In the genomic region with DNA sequence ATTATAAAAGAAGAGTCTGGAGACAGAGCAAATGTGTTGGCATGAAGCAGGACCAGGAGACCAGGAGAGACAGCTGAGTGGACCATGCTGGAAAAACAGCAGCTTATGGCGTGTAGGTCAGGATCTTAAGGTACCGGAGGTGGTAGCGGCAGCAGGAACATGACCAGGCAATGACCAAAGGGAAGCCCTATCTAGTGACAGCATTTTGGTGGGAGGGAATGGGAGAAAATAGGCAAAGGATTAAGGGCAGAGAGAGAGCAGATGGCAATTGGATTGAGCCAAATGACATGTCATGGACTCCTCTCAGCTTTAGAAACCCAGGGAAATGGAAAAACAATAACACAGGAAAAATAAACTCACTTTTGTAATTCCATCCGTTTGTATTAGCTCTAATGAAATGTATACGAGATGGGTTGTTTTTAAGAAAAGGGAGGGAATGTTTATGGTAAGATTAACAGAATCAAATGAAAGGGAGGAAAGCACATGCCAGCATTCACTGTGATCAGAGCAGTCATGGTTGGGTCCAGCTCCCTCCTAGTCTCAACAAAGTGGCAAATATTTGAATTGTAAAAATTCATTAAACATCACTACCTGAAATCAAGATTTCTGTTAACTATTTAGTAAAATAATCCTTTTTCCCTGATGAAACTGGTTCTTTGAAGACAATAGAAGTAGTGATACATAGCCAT, we compare ENCODE assay signal across 24 mouse cellular contexts. TPM values are rescaled to one million over a fixed set of nuclear protein-coding genes. Genes with fewer than 3 reads are reported as not detected.
DNase-seq lines count a peak whose midpoint lies in the region; ATAC-seq and TF ChIP-seq lines count a peak whose summit lies in the region.
"Had no signal": no experiment of that assay in that cellular context is flagged by ENCODE, and none has a peak within 500 bp of the region (broad histone marks: within the 10 kb centered on the region; RNA-seq: fewer than 3 reads in every experiment).

No protein-coding gene starts in this region.

- ATAC-seq in kidney, postnatal 0 days (replicated peaks; ENCODE audit: low FRiP score, low read depth): no peak; the same call in 1 of the 2 replicates
- ATAC-seq: forebrain, embryonic 13.5 days; hindbrain, embryonic 16.5 days; intestine, embryonic 15.5 days; midbrain, embryonic 13.5 days had no signal

- peak; percentile 55 for DNase-seq in kidney, postnatal 0 days (ENCODE audit: low spot score)
- no peak for DNase-seq in kidney, postnatal 14 days
- peak; percentile 74 for DNase-seq in cerebellum, adult 11-12 months
- DNase-seq in cerebellum, adult 8-10 months: peak; percentile 61
- peak; percentile 51 to 56 for DNase-seq in cerebellum, postnatal 25 days
- no peak for DNase-seq in left cerebral cortex, adult 9 months (ENCODE audit: low spot score in 2 of 2)
- no peak for DNase-seq in lung, adult 2 months
- DNase-seq: adrenal gland, postnatal 25 days; B cell, adult 2 months; gastrocnemius, postnatal 10 days; heart, postnatal 14 days; kidney, adult 8-10 months; liver, embryonic 13.5 days; lung, adult 18-20 months; lung, postnatal 10 days; thymus, postnatal 4 days had no signal

- no peaks in the 10 kb centered on the region for H3K9me3 ChIP-seq in kidney, postnatal 0 days (replicated peaks; ENCODE audit: low read length)
- H3K9me3 ChIP-seq: forebrain, embryonic 13.5 days; intestine, embryonic 15.5 days; limb, embryonic 10.5 days; limb, embryonic 15.5 days; liver, embryonic 13.5 days; midbrain, embryonic 13.5 days had no signal

- no peak overlapping the region for H3K4me3 ChIP-seq in kidney, postnatal 0 days (replicated peaks; ENCODE audit: low read depth, low read length)
- no peak overlapping the region for H3K4me3 ChIP-seq in lung, adult 2 months (replicated peaks; ENCODE audit: extremely low read depth, low read depth, low read length)
- H3K4me3 ChIP-seq: forebrain, embryonic 13.5 days; hindbrain, embryonic 10.5 days; intestine, embryonic 15.5 days; limb, embryonic 10.5 days; limb, embryonic 15.5 days; liver, embryonic 13.5 days; midbrain, embryonic 13.5 days had no signal

- H3K27me3 ChIP-seq in kidney, postnatal 0 days (ENCODE audit: insufficient read depth, low read length): no peaks in the 10 kb centered on the region
- H3K27me3 ChIP-seq: forebrain, embryonic 13.5 days; intestine, embryonic 15.5 days; limb, embryonic 15.5 days; liver, embryonic 13.5 days; midbrain, embryonic 13.5 days had no signal

- no peak overlapping the region for H3K4me2 ChIP-seq in kidney, postnatal 0 days (ENCODE audit: low read length)
- H3K4me2 ChIP-seq: forebrain, embryonic 13.5 days; intestine, embryonic 15.5 days; limb, embryonic 15.5 days; liver, embryonic 13.5 days; midbrain, embryonic 13.5 days had no signal

- H3K9ac ChIP-seq in kidney, postnatal 0 days (ENCODE audit: low read depth, low read length): no peak overlapping the region
- H3K9ac ChIP-seq: forebrain, embryonic 13.5 days; intestine, embryonic 15.5 days; limb, embryonic 15.5 days; liver, embryonic 13.5 days; midbrain, embryonic 13.5 days had no signal

- H3K36me3 ChIP-seq in kidney, postnatal 0 days (ENCODE audit: insufficient read depth, low read length): no peaks in the 10 kb centered on the region
- H3K36me3 ChIP-seq: hindbrain, embryonic 10.5 days; intestine, embryonic 15.5 days; limb, embryonic 10.5 days; limb, embryonic 15.5 days; liver, embryonic 13.5 days; midbrain, embryonic 13.5 days had no signal

- H3K27ac ChIP-seq in kidney, postnatal 0 days: no peak overlapping the region
- H3K27ac ChIP-seq: forebrain, embryonic 13.5 days; hindbrain, embryonic 10.5 days; intestine, embryonic 15.5 days; limb, embryonic 10.5 days; limb, embryonic 15.5 days; liver, embryonic 13.5 days; macrophage; midbrain, embryonic 13.5 days had no signal

- H3K4me1 ChIP-seq in kidney, postnatal 0 days (replicated peaks; ENCODE audit: insufficient read depth, low read length): no peaks in the 10 kb centered on the region
- H3K4me1 ChIP-seq in lung, adult 2 months (ENCODE audit: control insufficient read depth, insufficient read depth, low read length): no peaks in the 10 kb centered on the region
- H3K4me1 ChIP-seq: forebrain, embryonic 13.5 days; hindbrain, embryonic 10.5 days; intestine, embryonic 15.5 days; limb, embryonic 15.5 days; liver, embryonic 13.5 days; midbrain, embryonic 13.5 days had no signal

- no peak for TF ChIP-seq CTCF in kidney, postnatal 0 days (IDR thresholded peaks at IDR 0.05; ENCODE audit: low read depth)
- no peak for TF ChIP-seq CTCF in lung, adult 2 months (IDR thresholded peaks at IDR 0.05; ENCODE audit: insufficient read depth, low read length)

- 36% methylated on average over 5 of the region's 5 CpGs for WGBS in kidney, postnatal 0 days
- WGBS in lung, adult 2 months: 73% methylated on average over 5 of the region's 5 CpGs

- TF ChIP-seq POLR2A in lung, adult 2 months (IDR thresholded peaks at IDR 0.05; ENCODE audit: borderline replicate concordance, extremely low read depth, low read depth, low read length): no peak

RNA-seq across cellular contexts. Expression of gene Ogfrl1, which starts 48.3 kb away (rescaled TPM):
- polyA plus RNA-seq in kidney, postnatal 0 days (2015; fragmentation: Nextera tagmentation; extraction: Ambion mirVana): 18.9 and 27.6 TPM in 2 replicates
- 7.4 and 7.9 TPM in 2 replicates for polyA plus RNA-seq in lung, adult 2 months (2012; rRNA removed)

Comparison
In these comparisons a context has a peak if more than half of its experiments do, and no peak if none do; other contexts are left out.
1. DNase-seq: peak in kidney, postnatal 0 days (single experiment), cerebellum, adult 11-12 months (single experiment), cerebellum, adult 8-10 months (single experiment) and cerebellum, postnatal 25 days (2 of 2); none in kidney, postnatal 14 days (single experiment), left cerebral cortex, adult 9 months (0 of 2) and lung, adult 2 months (single experiment).